Mouse (Mus musculus) cerebellum, adult 8-10 months (tissue): Measurements from ENCODE around the gene Cftr.

ENCODE experiments used
- DNase-seq: peaks from one replicate; pipeline ENCODE4 v3.0.0; 2022

The Cftr gene

GRCm38 (mm10) chr6:18170311-18170922 lies at the start of gene Cftr:
Gene Cftr, plus strand, starts transcription at chr6:18170687.
- DNase-seq, result no peak

GRCm38 (mm10) chr6:18127206-18127983 lies 43.1 kb upstream of the Cftr start:
- DNase-seq, result no peak

- no peak for DNase-seq
Observed at GRCm38 (mm10) chr6:18128059-18128458, 42.4 kb upstream of the Cftr start.

DNA sequence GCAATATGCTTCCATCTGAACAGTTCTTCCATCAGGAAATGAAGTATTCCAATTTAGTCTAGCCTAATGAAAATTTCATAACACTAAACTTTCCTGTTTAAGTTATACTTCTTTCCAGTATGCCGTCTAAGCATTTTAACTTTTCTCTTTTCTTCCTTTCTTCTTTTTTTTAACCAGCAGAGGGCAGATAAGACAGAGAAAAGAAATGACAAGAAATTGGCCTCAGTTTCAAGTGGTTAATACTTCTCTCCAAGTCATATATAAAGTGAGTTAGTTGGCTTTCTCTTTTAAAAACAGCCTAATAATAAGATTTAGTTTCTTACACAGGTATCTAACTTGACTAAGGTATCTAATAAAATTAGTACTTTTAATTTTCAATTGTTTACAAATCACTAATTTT lies 35.2 kb upstream of the Cftr start:
- no peak for DNase-seq

- no peak for DNase-seq
Observed at GRCm38 (mm10) chr6:18153031-18153430, 17.5 kb upstream of the Cftr start.

- DNase-seq, result no peak
Observed at GRCm38 (mm10) chr6:18169618-18170017, 869 bp upstream of the Cftr start.

- no peak for DNase-seq
Observed at GRCm38 (mm10) chr6:18171614-18172013, 1.1 kb downstream of the Cftr start.

GRCm38 (mm10) chr6:18177509-18177908 lies 7.0 kb downstream of the Cftr start:
- DNase-seq, result no peak

DNA sequence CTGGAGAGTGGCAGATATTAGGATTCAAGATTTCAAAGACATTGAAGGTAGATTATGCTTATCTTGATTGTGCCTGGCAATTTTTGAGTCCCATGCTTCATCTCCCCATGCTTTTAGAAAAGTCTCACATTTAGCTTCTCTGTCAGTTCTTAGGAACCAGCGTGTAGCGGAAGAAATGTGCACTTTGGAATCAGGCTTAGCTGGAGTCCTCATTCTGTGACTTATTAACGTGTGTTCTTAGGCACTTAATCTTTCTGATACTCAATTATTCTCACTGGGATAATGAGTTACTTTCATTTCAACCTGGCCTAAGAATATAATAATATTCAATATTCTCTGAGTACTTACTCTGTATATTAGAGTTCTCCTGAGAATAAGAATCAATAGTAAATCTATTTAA lies 10.2 kb downstream of the Cftr start:
- DNase-seq, result no peak

GRCm38 (mm10) chr6:18182903-18183302 lies 12.4 kb downstream of the Cftr start:
- no peak for DNase-seq

- no peak for DNase-seq
Observed at GRCm38 (mm10) chr6:18220691-18221090, 50.2 kb downstream of the Cftr start.

DNA sequence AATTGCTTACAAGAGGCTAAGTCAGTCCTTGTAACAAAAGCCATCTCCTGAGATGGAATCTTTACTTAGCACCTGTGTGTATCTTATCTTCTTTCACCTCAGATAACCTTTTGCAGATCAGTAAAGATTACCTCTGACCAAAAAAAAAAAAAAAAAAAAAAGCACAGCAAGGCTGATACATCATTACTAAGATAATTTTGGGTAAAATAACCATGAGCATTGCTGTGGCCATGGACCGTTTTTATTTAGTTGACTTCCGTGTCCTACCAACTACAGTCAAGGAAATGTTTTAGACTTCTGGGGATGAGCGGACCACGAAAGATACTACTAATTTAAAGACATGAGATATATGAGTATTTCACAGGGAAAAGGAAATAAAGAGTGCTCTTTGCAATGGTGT lies 52.7 kb downstream of the Cftr start:
- DNase-seq, result no peak

GRCm38 (mm10) chr6:18225157-18225556 lies 54.7 kb downstream of the Cftr start:
- no peak for DNase-seq

- no peak for DNase-seq
Observed at GRCm38 (mm10) chr6:18246495-18246894, 76.0 kb downstream of the Cftr start.

DNA sequence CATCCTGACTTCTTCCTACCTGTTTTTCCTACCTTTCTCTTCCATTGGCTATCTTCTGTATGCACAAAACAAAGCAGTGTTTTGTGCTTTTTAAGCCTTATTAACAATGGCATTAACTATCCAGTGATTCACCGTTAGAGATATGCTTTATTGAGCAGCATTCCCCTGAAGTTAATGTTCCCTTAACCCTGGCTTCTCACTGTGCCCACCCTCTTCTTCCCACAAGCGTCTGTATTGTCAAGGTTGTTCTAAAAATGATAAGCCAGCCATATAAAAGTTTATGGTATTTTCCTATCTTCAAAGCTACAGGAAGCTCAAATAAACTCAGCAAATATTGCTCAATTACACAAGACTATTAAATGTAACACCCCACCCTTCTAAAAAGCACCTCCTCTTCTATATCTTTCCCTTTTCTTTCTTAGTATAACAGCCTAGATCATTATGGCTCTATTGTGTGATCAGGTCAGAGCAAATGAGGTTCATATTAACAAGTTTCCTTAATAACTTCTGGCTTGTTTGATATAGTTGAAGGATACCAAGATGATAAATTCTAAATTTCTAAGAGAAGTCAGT lies 77.5 kb downstream of the Cftr start:
- no peak for DNase-seq

DNA sequence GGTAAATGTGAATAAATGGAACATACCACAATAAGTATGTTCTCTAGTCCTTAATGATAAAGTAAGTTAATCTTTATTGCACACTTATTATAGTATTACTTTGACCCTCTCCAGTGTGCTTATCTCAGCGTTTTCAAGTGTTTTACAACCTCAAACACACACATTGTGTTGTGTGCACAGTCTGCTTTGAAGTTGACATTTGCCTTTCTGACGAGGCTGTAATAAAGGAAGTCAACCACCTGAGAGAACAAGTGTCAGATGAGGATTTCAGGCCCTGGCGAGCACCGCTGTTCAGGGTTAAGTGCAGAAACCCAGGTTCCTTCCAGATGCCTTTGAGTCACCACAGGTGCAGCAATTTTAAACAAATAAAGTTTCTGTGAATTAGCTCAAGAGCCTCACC lies 78.0 kb downstream of the Cftr start:
- no peak for DNase-seq

GRCm38 (mm10) chr6:18254586-18254985 lies 84.1 kb downstream of the Cftr start:
- no peak for DNase-seq

GRCm38 (mm10) chr6:18270983-18271382 lies 100.5 kb downstream of the Cftr start:
- DNase-seq, result no peak

DNA sequence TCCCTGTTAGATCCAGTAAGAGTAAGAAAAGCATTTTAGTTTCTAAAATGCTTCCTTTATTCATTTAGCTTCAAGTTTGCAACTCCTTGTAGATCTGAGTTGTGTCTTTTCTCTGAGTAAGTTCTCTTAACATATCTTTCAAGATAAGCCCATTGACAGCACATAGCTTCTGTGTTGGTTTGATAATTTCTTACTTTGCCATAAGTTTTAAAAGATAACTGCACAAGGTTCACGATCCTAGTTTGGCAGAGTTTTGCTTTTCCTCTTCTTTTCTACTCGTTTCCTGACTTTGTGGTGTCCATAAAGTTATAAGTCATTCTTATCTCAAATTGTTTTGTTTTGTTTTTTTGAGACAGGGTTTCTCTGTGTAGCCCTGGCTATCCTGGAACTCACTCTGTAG lies 130.3 kb downstream of the Cftr start:
- DNase-seq, result no peak

GRCm38 (mm10) chr6:18302105-18302504 lies 131.6 kb downstream of the Cftr start:
- no peak for DNase-seq

DNA sequence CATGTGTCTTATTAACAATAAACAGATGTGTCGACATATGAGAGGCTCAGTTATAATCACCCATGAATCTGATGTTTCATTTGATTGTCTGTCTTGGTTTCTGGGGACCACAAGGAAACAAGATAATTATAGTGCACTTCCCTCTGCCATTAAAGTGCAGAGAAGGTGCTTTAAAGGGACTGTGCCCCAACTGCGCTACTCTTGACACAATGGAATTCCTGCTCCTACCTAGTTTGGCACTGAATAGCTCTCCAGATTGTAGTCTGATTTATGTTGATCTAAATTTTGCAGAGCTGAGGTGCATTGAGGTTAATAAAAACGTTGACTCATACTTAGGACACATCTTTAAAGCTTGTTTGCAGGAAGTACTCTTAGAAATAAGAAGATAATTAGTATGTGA lies 132.7 kb downstream of the Cftr start:
- DNase-seq, result no peak

GRCm38 (mm10) chr6:18305130-18305529 lies 134.6 kb downstream of the Cftr start:
- no peak for DNase-seq

DNA sequence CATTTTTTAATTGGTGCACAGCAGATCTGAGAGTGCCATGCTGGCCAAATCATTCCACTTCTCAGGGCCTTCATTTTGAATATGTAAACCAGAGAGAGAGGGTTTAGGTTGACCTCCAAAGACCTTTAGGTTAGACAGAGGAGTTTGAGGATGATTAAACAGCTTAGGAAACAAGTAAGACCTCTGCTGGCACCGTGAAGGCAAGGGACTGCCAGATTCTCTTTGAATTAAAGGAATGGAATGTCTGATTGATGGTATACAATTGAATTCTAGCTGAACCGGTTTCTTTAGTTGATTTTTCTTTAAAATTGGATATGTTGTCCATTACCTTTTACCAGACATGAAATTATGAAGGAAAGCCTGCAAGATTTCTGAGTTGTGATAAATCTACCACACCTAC lies 140.5 kb downstream of the Cftr start:
- DNase-seq, result no peak

DNA sequence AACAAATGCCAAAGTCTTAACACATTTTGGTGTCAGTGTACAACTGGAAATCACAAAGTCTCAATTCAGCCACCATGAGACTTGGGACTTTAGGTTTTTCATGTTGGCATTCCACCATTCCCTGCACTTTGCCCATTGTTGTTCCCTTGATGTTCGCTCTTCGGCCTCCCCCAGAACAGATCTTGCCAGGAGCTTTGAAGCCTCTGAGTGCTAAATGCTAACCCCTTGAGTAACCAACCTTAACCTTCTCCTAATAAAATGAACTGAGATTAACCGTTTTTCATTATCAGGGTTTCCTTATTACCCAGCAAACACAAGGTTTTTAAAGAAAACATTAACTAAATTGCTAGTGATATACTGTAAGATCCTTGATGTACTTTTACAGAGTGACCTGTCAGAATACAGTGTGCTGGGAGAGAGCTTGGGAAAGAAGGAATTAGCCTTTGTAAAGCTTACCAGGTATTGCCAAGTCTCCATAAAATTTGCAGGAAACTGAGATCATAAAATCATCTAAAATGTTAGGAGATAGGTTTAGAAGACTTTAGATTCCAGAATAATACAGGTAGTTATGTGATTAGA lies 144.0 kb downstream of the Cftr start:
- DNase-seq, result no peak
